Mouse (Mus musculus) CD8-positive naive resting alpha-beta T cell, adult 2 months (primary cell): ENCODE results near the gene Olfr741.

Source experiments
- DNase-seq, 2 experiments: peaks; one replicate each; pipeline ENCODE4 v3.0.0; 2022; ENCODE audit warnings: low read depth in 2 of 2, low spot score in 2 of 2

The Olfr741 gene

GRCm38 (mm10) chr14:50472438-50472837, at the start of gene Olfr741:
Olfr741 (plus strand) TSS chr14:50472738.
- DNase-seq, result no peak

GRCm38 (mm10) chr14:50445245-50445644, 27.3 kb upstream of the Olfr741 start, which contains the start of gene Olfr740:
Olfr740 (plus strand) TSS chr14:50445545.
- DNase-seq, result no peak

GRCm38 (mm10) chr14:50478406-50478805, 5.9 kb downstream of the Olfr741 start:
- DNase-seq, result no peak

- DNase-seq, result no peak
These were observed 30.8 kb downstream of the Olfr741 start, which contains the start of gene Olfr742 for GRCm38 (mm10) chr14:50503300-50503699. Olfr742 (plus strand) TSS chr14:50503600.

- DNase-seq, result no peak
These were observed 49.0 kb downstream of the Olfr741 start, which contains the start of gene Olfr743 for GRCm38 (mm10) chr14:50521539-50521938. Olfr743 (plus strand) TSS chr14:50521839.
